Mouse (Mus musculus): ENCODE data around the gene Wdr86.
"Not testable (repeated sequence)": the region's sequence is repeated elsewhere in the genome, so short reads cannot be mapped to it uniquely, and the experiment has no call there.

The Wdr86 gene

GRCm38 (mm10) chr5:24730488-24730871 lies at the start of gene Wdr86:
TSS of gene Wdr86 (minus strand) at chr5:24730727.
- DNase-seq (ENCODE audit: low read depth, low spot score) = no peak

DNA sequence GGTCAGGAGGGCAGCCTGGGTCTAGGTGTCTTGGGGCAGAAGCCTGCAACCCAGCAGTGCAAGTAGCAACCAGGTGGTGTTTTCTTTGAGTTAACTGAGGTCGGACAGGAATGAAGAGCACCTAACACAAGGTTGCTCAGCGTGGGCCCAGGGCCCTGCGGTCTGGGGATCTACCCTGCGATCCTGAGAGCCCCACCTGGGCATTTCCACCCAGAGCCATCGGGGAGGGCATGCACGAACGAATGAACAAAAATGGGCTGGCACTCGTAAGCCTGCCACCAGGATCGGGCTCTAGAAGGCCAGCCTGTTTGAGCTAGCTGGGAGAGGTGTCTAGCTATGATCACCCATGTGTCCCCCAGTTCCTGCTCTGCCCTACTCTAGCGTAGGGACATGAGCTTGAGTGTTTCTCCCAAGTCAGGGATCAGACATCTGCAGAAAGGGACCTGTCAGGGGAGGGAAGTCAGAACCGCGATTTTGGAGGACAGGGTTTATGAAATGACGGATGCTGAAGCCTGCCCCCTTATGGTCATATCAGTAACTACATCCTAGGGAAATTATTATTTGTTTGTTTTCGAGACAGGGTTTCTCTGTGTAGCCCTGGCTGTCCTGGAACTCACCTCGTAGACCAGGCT lies 49.5 kb upstream of the Wdr86 start:
- DNase-seq (ENCODE audit: low read depth, low spot score) = peak; percentile 78

- DNase-seq (ENCODE audit: low read depth, low spot score) = no peak
These were observed 48.8 kb upstream of the Wdr86 start for GRCm38 (mm10) chr5:24779321-24779720.

GRCm38 (mm10) chr5:24778843-24779140 lies 48.3 kb upstream of the Wdr86 start:
- no peak for DNase-seq (ENCODE audit: low read depth, low spot score)

DNA sequence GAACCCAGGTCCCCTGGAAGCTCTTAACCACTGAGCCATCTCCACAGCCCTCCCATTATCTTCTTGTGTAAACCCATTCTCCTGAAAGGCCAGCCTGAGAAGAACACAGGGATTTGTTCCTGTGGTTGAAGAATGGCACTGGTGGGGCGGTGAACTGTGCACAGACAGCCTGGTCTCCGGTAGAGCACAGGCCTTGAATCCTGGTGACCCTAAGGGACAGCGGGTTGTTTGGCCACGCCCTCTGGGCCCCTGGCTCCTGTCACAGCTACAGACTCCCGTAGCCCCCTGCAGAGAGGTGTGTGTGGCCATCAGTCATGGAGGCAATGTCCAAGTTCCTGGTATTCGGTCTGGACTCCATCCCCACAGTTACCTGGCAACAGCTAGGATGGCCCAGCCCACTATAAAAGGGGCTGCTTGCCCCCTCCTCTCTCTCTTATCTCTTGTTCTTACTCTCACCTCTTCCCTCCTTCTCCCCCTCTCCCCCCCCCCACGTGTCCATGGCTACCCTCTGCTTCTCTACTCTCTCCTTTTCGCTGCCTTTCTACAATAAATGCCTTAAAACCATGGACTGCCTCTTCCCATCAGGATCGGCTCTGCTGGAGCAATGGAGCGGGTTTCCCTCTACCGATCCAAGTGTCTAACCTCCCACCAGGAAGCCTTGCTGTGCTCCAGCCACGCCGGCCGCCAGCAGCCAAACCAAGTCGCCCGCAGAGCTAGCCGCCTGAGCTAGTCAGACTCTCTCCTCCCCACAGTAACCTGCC lies 47.7 kb upstream of the Wdr86 start:
- DNase-seq (ENCODE audit: low read depth, low spot score) = no peak

DNA sequence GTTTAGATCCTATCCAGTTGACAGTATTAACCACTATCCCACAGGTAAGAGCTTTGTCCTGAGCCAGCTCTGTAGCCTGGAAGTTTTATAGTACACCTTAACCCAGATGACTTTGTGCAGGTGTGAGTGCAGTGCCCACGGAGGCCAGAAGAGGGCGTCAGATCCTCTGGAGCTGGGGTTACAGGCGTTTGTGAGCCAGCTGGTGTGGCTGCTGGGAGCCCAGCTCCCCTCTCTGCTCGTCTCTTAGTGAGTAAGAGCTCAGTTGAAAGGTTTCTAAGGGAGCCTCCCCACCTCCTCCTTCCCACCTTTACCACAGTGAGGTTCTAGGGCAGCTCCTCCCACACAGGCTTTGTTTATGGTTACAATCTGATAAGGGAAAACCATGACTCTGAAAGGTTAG lies 46.2 kb upstream of the Wdr86 start:
- DNase-seq (ENCODE audit: low read depth, low spot score) = peak; percentile 80

- DNase-seq (ENCODE audit: low read depth, low spot score) = not testable (repeated sequence)
These were observed 44.0 kb upstream of the Wdr86 start for GRCm38 (mm10) chr5:24774549-24774948.

- DNase-seq (ENCODE audit: low read depth, low spot score) = no peak
These were observed 27.3 kb upstream of the Wdr86 start, which contains the start of gene Crygn for GRCm38 (mm10) chr5:24757816-24758215. TSS of gene Crygn (minus strand) at chr5:24758008.

- DNase-seq (ENCODE audit: low read depth, low spot score) = no peak
These were observed 26.4 kb upstream of the Wdr86 start for GRCm38 (mm10) chr5:24756931-24757330.

GRCm38 (mm10) chr5:24752175-24752498 lies 21.6 kb upstream of the Wdr86 start:
- no peak for DNase-seq (ENCODE audit: low read depth, low spot score)

GRCm38 (mm10) chr5:24751305-24752174 lies 21.0 kb upstream of the Wdr86 start:
- peak; percentile 87 for DNase-seq (ENCODE audit: low read depth, low spot score)

GRCm38 (mm10) chr5:24750321-24751304 lies 20.1 kb upstream of the Wdr86 start:
- DNase-seq (ENCODE audit: low read depth, low spot score) = peak; percentile 96

- DNase-seq (ENCODE audit: low read depth, low spot score) = no peak
These were observed 19.2 kb upstream of the Wdr86 start for GRCm38 (mm10) chr5:24749731-24750130.

- no peak for DNase-seq (ENCODE audit: low read depth, low spot score)
These were observed 17.0 kb upstream of the Wdr86 start for GRCm38 (mm10) chr5:24747533-24747932.

- no peak for DNase-seq (ENCODE audit: low read depth, low spot score)
These were observed 13.4 kb upstream of the Wdr86 start for GRCm38 (mm10) chr5:24743956-24744355.

DNA sequence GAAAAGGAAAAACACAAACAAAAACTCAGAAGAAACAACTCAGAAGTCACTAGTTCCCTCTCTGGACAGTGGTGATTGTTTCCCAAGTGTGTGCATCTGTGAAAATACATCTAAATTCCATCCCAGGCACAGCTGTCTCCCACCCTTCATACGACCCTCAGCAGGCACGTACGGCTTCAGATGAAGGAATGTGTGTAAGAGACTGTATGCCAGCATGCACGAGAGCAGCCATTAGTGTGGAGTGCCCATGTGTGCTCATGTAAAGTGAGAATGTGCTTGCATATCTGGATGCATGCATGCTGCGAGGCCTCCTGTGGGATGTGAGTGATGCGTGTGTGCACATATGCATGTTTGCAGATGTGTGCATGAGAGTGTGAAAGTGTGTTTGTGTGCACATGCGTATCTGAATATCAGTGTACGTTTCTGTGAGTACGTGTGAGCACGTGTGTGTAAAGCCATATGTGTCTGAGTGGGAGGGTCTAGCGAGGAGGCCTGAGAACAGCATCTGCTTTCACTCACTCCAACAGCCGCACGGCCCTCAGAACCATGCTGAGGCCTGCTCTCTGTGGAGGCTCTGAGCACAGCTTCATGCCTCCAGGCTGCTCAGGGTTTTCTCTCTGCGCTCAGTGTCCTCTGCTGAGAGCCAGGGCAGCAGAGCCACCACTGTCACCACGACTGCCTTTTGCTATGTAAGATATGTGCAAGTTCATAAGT lies 10.8 kb upstream of the Wdr86 start:
- no peak for DNase-seq (ENCODE audit: low read depth, low spot score)

DNA sequence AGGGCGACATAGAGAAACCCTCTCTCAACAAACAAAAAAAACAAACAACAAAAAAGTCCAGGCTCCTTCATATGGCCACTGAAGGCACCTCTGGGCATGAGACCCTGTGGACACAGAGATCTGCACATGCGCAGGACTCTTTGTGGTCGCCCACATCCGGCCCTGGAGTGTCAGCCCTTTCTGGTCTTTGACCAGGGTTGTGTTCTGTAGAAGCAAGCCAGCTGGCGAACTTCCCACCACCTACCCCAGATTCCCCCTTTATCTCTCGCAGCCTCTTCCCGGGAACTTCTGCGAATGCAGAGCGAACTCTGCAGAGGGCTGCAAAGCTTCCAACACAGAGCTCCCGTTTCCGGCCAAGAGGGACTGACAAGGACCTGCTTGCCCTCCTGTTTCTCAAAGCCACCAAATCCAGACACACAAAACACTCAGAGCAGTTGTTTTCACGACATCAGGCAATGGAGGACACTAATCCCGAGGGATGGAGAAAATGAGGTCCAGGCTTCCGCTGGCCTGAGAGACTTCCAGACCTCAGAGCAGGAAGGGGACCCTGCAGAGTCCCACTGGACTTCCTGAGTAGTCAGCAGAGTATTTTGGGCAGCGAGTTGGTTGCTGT lies 8.7 kb upstream of the Wdr86 start:
- peak; percentile 61 for DNase-seq (ENCODE audit: low read depth, low spot score)

DNA sequence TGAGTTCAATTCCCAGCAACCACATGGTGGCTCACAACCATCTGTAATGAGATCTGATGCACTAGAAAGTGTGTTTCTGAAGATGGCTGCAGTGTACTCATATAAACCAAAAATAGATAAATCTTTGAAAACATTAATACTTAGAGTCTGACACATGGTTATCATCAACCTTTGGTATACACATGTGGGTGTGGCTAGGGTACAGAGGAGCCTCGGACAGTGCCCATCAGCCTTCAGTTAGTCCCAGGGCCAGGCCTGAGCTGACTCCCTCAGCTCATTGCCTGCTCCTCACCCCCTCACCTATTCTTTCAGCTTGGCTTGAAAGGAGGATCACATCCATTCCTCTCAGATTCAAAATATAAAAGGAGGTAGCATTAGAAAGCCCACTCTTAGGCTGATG lies 8.0 kb upstream of the Wdr86 start:
- DNase-seq (ENCODE audit: low read depth, low spot score) = no peak

- DNase-seq (ENCODE audit: low read depth, low spot score) = no peak
These were observed 7.1 kb upstream of the Wdr86 start for GRCm38 (mm10) chr5:24737595-24737994.

DNA sequence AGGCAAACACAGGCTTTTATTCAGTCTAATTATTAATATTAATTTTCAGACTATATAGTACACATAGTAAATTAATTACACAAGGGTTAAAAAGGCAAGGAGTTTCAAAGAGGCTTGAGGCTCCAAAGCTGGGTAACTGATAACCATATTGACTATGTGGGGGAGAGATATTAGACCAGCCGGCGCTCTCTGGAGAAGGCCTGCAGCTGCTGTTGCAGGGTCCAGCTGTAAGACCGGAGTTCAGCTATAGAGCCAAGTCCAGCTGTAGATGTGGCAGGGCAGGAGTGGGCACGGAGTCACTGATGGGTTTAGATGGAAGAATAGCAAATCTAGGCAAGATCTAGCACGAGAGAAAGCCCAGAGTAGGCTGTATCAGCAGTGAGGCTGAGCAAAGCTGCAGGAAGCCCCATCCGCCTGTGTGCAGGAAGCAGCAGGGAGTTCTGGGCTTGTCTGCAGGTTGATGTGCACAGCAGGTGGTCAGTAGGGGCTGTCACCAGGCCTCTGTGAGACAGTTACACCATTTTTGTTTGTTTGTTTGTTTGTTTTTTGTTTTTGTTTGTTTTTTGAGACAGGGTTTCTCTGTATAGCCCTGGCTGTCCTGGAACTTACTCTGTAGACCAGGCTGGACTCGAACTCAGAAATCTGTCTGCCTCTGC lies 3.4 kb upstream of the Wdr86 start:
- no peak for DNase-seq (ENCODE audit: low read depth, low spot score)
